In the genomic region with DNA sequence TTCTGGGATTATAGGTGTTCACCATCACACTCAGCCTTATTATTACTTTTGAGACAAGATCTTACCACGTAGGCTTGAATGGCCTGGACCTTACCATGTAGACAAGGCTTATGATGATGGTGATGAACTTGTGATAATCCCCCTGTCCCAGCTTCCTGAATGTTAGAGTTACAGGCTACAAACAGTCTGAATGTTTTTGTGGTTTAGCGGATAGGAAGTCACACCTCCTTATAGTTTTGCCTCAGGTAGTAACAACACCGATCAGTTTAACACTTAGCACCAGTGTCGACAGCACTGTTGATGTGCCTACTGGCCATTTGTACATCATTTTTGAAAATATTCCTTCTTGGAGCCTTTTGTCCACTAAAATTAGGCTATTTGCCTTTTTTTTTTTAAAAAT, we compare ENCODE assay signal across 30 mouse cellular contexts.
"Had no signal": no experiment of that assay in that cellular context is flagged by ENCODE, and none has a peak within 500 bp of the region (broad histone marks: within the 10 kb centered on the region; RNA-seq: fewer than 3 reads in every experiment).

No protein-coding gene starts in this region.

- DNase-seq: liver; liver, embryonic 13.5 days; liver, postnatal 0 days; lung, adult 18-20 months; lung, adult 2 months; lung, embryonic 14.5 days; lung, postnatal 10 days; lung, postnatal 14 days; lung, postnatal 36 days; lung, postnatal 4 days; midbrain, embryonic 14.5 days had no signal

- H3K9me3 ChIP-seq: limb, embryonic 10.5 days; limb, embryonic 12.5 days; limb, embryonic 13.5 days; limb, embryonic 15.5 days; liver, embryonic 12.5 days; liver, embryonic 13.5 days; liver, embryonic 15.5 days; lung, embryonic 15.5 days; megakaryocyte, embryonic 14.5 days; midbrain, embryonic 10.5 days; midbrain, embryonic 13.5 days; midbrain, embryonic 15.5 days; neural tube, embryonic 12.5 days had no signal

- ATAC-seq: liver, embryonic 12.5 days; liver, postnatal 0 days; lung, postnatal 0 days; midbrain, embryonic 13.5 days; midbrain, embryonic 15.5 days had no signal

- H3K4me1 ChIP-seq: limb, embryonic 10.5 days; limb, embryonic 12.5 days; limb, embryonic 13.5 days; limb, embryonic 15.5 days; liver, embryonic 12.5 days; liver, embryonic 13.5 days; liver, embryonic 15.5 days; lung, embryonic 15.5 days; midbrain, embryonic 10.5 days; midbrain, embryonic 12.5 days; midbrain, embryonic 13.5 days; midbrain, embryonic 15.5 days; neural tube, embryonic 12.5 days had no signal

- H3K9ac ChIP-seq: limb, embryonic 12.5 days; limb, embryonic 13.5 days; limb, embryonic 15.5 days; liver, embryonic 12.5 days; liver, embryonic 13.5 days; liver, embryonic 14.5 days; liver, embryonic 15.5 days; liver, postnatal 0 days; lung, embryonic 14.5 days; lung, embryonic 15.5 days; midbrain, embryonic 12.5 days; midbrain, embryonic 13.5 days; midbrain, embryonic 15.5 days; neural tube, embryonic 12.5 days had no signal

- H3K27ac ChIP-seq: left cerebral cortex, adult 2 months; limb, embryonic 10.5 days; limb, embryonic 12.5 days; limb, embryonic 13.5 days; limb, embryonic 15.5 days; liver, embryonic 12.5 days; liver, embryonic 13.5 days; liver, embryonic 14.5 days; liver, embryonic 15.5 days; lung, embryonic 15.5 days; macrophage; midbrain, embryonic 10.5 days; midbrain, embryonic 12.5 days; midbrain, embryonic 13.5 days; midbrain, embryonic 15.5 days; neural tube, embryonic 12.5 days had no signal

- H3K36me3 ChIP-seq: limb, embryonic 10.5 days; limb, embryonic 12.5 days; limb, embryonic 13.5 days; limb, embryonic 15.5 days; liver, embryonic 12.5 days; liver, embryonic 13.5 days; liver, embryonic 15.5 days; lung, embryonic 15.5 days; midbrain, embryonic 10.5 days; midbrain, embryonic 12.5 days; midbrain, embryonic 13.5 days; midbrain, embryonic 15.5 days; neural tube, embryonic 12.5 days had no signal

- H3K27me3 ChIP-seq: limb, embryonic 12.5 days; limb, embryonic 13.5 days; limb, embryonic 15.5 days; liver, embryonic 12.5 days; liver, embryonic 13.5 days; liver, embryonic 15.5 days; lung, embryonic 15.5 days; megakaryocyte, embryonic 14.5 days; midbrain, embryonic 12.5 days; midbrain, embryonic 13.5 days; midbrain, embryonic 15.5 days; neural tube, embryonic 12.5 days had no signal

- H3K4me3 ChIP-seq: left cerebral cortex, adult 2 months; limb, embryonic 10.5 days; limb, embryonic 12.5 days; limb, embryonic 13.5 days; limb, embryonic 15.5 days; liver, embryonic 12.5 days; liver, embryonic 13.5 days; liver, embryonic 15.5 days; lung, embryonic 15.5 days; megakaryocyte, embryonic 14.5 days; midbrain, embryonic 10.5 days; midbrain, embryonic 12.5 days; midbrain, embryonic 13.5 days; midbrain, embryonic 15.5 days; myocyte; neural tube, embryonic 12.5 days had no signal

- H3K4me2 ChIP-seq: limb, embryonic 12.5 days; limb, embryonic 13.5 days; limb, embryonic 15.5 days; liver, embryonic 11.5 days; liver, embryonic 12.5 days; liver, embryonic 13.5 days; liver, embryonic 15.5 days; lung, embryonic 14.5 days; lung, embryonic 15.5 days; midbrain, embryonic 12.5 days; midbrain, embryonic 13.5 days; midbrain, embryonic 15.5 days; neural tube, embryonic 12.5 days had no signal
